Mouse (Mus musculus) heart, postnatal 0 days (tissue): ENCODE measurements around the gene Trank1. TPM values are rescaled to one million over a fixed set of nuclear protein-coding genes. Genes with fewer than 3 reads are reported as not detected.

Source experiments
- ATAC-seq: fragments of 200-750 bp; cut with Nextera tagmentation; 2 replicates; pipeline ENCODE4 v1.8.0; 2017; ENCODE audit warnings: low read depth, moderate number of reproducible peaks, moderate library complexity; ENCODE audit not compliant: insufficient read depth
- DNase-seq: peaks from one replicate; pipeline ENCODE4 v3.0.0-alpha.2; 2016; ENCODE audit warnings: low spot score
- H3K27ac ChIP-seq: fragments of 300-500 bp; sonication (generic); 2 replicates; pipeline ENCODE4 v1.5.1; 2014; ENCODE audit warnings: low read depth, mild to moderate bottlenecking
- H3K27me3 ChIP-seq: fragments of 300-500 bp; sonication (generic); 2 replicates; pipeline ENCODE4 v1.6.1; 2014; ENCODE audit warnings: low read length, mixed read lengths; ENCODE audit not compliant: control insufficient read depth, insufficient read depth
- H3K36me3 ChIP-seq: fragments of 300-500 bp; sonication (generic); replicated peaks from 2 replicates; pipeline ENCODE4 v1.6.1; 2014; ENCODE audit warnings: low read length, mixed read lengths; ENCODE audit not compliant: control insufficient read depth, insufficient read depth
- H3K4me1 ChIP-seq: fragments of 300-500 bp; sonication (generic); 2 replicates; pipeline ENCODE4 v1.6.1; 2014; ENCODE audit warnings: antibody characterized with exemption; ENCODE audit not compliant: control insufficient read depth, insufficient read depth
- H3K4me2 ChIP-seq: fragments of 300-500 bp; sonication (generic); 2 replicates; pipeline ENCODE4 v1.6.1; 2014; ENCODE audit warnings: low read depth, mild to moderate bottlenecking, low read length, moderate library complexity
- H3K4me3 ChIP-seq: fragments of 300-500 bp; sonication (generic); 2 replicates; pipeline ENCODE4 v1.5.1; 2014; ENCODE audit warnings: low read depth, low read length
- H3K9ac ChIP-seq: fragments of 300-500 bp; sonication (generic); replicated peaks from 2 replicates; pipeline ENCODE4 v1.6.1; 2014; ENCODE audit warnings: low read depth, low read length, mixed read lengths
- H3K9me3 ChIP-seq: fragments of 300-500 bp; sonication (generic); replicated peaks from 2 replicates; pipeline ENCODE4 v1.6.1; 2016; ENCODE audit warnings: low read length; ENCODE audit not compliant: control insufficient read depth
- CTCF ChIP-seq: IDR thresholded peaks from 2 replicates; pipeline ENCODE4 v1.5.1; 2016; ENCODE audit warnings: antibody characterized with exemption, control low read depth, low read depth
- EP300 ChIP-seq: IDR thresholded peaks from 2 replicates; pipeline ENCODE4 v1.6.1; 2016; ENCODE audit warnings: antibody characterized with exemption, low read depth
- WGBS: fragments of 180-500 bp; shearing (Covaris S2); extraction: QIAGEN DNeasy Blood & Tissue Kit; methylation state at CpG from one replicate; pipeline ENCODE4 v1.1.7; 2014; 5-methylcytosine and 5-hydroxymethylcytosine counted together
- polyA plus RNA-seq: library from polyadenylated mRNA; unstranded; fragments of >200 nt; fragmentation: Nextera tagmentation; extraction: Ambion mirVana; gene quantifications from 2 replicates; pipeline ENCODE4 v1.2.1, GENCODE M21; 2015
- total RNA-seq: library from RNA; depleted of rRNA; stranded (reverse); fragments of >200 nt; gene quantifications from 2 replicates; pipeline ENCODE4 v1.2.3, GENCODE M21; 2014; ENCODE audit warnings: low replicate concordance

The Trank1 gene
- total and polyA plus RNA-seq, 2 experiments from 2014 or later, result 0.04 TPM; not detected in 1

DNA sequence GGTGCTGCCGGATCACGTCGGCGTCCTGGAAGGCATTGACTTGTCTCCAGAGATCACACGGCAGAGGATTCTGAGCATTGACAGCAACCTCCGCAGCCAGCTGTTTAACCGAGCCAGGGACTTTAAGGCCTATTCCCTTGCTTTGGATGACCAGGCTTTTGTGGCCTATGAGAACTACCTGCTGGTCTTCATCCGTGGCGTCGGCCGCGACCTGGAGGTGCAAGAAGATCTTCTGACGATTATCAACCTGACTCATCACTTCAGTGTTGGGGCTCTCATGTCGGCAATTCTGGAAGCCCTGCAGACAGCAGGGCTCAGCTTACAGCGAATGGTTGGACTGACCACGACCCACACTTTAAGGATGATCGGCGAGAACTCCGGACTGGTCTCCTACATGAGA is 39.2 kb upstream of the Trank1 start:
- H3K27me3 ChIP-seq, result no peaks in the 10 kb centered on the region
- WGBS, result 4% methylated on average over 19 of the region's 19 CpGs
- no peaks in the 10 kb centered on the region for H3K9me3 ChIP-seq
- DNase-seq (peak; percentile 15), ATAC-seq (no peak)
- peak overlapping the region; percentile 89 for H3K9ac ChIP-seq
- H3K27ac ChIP-seq, result peak overlapping the region; percentile 96
- peaks cover 2% of the 10 kb centered on the region for H3K36me3 ChIP-seq
- H3K4me1 ChIP-seq, result peaks cover 34% of the 10 kb centered on the region
- peak overlapping the region; percentile 78 for H3K4me2 ChIP-seq
- TF ChIP-seq CTCF (no peak), EP300 (no peak)
- H3K4me3 ChIP-seq, result peak overlapping the region; percentile 87

DNA sequence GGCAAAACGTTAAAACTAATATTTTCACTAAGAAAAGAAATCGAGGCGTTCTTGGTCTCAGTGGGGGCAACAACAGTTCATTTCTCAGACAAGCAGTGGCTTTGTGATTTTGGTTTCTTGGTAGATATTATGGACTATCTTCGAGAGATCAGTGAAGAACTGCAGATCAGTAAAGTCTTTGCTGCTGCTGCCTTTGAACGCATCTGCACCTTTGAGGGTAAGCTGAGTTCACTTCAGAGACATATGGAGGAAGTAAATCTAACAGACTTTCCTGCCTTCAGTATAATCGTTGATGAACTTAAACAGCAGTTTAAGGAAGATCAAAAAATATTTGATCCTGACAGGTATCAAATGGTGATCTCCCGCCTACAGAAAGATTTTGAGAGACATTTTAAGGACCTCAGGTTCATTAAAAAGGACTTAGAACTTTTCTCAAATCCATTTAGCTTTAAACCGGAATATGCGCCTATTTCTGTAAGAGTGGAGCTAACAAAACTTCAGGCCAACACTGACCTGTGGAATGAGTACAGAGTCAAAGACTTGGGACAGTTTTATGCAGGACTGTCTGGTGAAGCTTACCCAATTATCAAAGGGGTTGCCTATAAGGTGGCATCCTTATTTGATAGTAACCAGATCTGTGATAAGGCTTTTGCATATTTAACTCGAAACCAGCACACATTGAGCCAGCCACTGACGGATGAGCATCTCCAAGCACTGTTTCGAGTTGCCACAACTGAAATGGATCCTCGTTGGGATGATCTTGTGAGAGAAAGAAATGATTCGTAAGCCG is 38.3 kb upstream of the Trank1 start:
- 39% methylated on average over 15 of the region's 15 CpGs for WGBS
- Histone ChIP-seq H3K27me3 (no peaks in the 10 kb centered on the region), H3K4me1 (peaks cover 34% of the 10 kb centered on the region), H3K4me2 (peak overlapping the region; percentile 78), H3K9me3 (no peaks in the 10 kb centered on the region), H3K4me3 (peak overlapping the region; percentile 87), H3K36me3 (peaks cover 7% of the 10 kb centered on the region), H3K9ac (peak overlapping the region; percentile 89), H3K27ac (peak overlapping the region; percentile 96)
- ATAC-seq (no peak), DNase-seq (no peak)
- TF ChIP-seq EP300 (no peak), CTCF (no peak)

DNA sequence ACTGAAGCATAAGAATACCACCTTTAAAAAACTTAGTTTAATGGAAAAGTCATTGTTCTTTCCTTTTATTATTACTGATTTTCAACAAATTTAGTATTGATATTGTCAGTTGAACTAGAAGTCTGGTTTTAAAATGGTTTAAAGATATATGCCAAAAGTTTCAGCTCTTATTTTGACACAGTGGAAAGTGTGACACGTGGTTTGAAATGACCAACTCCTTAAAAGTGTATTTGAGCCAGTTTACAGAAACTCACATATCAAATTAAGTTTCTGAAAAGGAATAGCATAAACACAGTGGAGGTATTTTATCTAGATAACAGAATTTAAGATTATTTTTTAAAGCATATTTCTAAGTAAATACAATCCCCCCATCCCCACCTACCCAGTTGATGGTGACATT is 37.6 kb upstream of the Trank1 start:
- H3K9me3 ChIP-seq, result no peaks in the 10 kb centered on the region
- H3K9ac ChIP-seq, result no peak overlapping the region; the same call in 1 of the 2 replicates
- H3K4me2 ChIP-seq, result peak overlapping the region; percentile 78
- TF ChIP-seq EP300 (no peak), CTCF (no peak)
- peaks cover 34% of the 10 kb centered on the region for H3K4me1 ChIP-seq
- ATAC-seq (no peak), DNase-seq (no peak)
- WGBS, result 41% methylated on average over 1 of the region's 1 CpGs
- peaks cover 14% of the 10 kb centered on the region for H3K36me3 ChIP-seq
- peak overlapping the region; percentile 87 for H3K4me3 ChIP-seq
- H3K27ac ChIP-seq, result no peak overlapping the region
- H3K27me3 ChIP-seq, result no peaks in the 10 kb centered on the region

DNA sequence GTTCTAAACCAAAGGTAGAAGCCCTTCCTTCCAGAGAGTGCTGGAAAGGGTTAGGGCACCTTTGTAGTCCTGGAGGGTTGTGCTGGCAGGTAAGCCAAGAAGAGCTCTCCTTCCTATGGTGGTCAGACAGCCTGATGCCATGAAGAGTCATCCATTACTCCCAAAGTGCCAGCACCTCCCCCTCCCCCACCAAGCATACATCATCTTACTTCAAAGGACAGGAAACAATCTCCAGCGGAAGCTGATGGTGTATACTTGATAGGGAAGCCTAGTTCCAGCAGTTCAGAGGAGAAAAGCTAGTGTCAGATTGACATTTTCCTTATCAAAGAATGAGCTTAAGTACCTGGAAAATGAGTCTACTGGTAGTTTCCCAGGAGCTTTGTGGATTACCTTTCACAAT is 36.4 kb upstream of the Trank1 start:
- DNase-seq (no peak), ATAC-seq (no peak)
- TF ChIP-seq EP300 (no peak), CTCF (no peak)
- 7% methylated on average over 1 of the region's 1 CpGs for WGBS
- H3K9ac ChIP-seq, result 0 out of 2 replicates have a peak overlapping the region, but pooled peaks have one; percentile 33
- peak overlapping the region; percentile 78 for H3K4me2 ChIP-seq
- peaks cover 23% of the 10 kb centered on the region for H3K36me3 ChIP-seq
- H3K9me3 ChIP-seq, result no peaks in the 10 kb centered on the region
- H3K27me3 ChIP-seq, result no peaks in the 10 kb centered on the region
- H3K27ac ChIP-seq, result no peak overlapping the region
- H3K4me3 ChIP-seq, result peak overlapping the region; percentile 87
- H3K4me1 ChIP-seq, result peaks cover 34% of the 10 kb centered on the region

DNA sequence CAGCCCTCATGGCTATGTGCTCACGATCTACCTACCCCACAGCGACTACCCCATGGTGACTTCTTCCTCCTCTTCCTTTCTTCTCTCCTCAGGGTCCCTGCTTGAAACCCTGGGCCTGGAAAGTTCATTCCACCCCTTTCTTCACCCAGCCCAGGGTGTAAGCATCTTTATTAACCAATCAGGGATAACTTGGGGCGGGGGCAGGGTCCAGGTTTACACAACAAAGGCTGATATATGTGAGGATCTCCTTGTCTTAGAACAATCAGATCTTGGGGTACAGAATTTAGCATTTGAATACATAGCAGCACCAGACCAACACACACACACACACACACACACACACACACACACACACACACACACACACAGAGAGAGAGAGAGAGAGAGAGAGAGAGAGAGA is 26.5 kb upstream of the Trank1 start:
- no peak for TF ChIP-seq CTCF
- TF ChIP-seq EP300, result no peak
- ATAC-seq, result no peak
- Histone ChIP-seq H3K27ac (no peak overlapping the region), H3K27me3 (no peaks in the 10 kb centered on the region), H3K4me2 (no peak overlapping the region), H3K36me3 (no peaks in the 10 kb centered on the region), H3K9me3 (no peaks in the 10 kb centered on the region), H3K9ac (no peak overlapping the region), H3K4me1 (peaks cover 11% of the 10 kb centered on the region), H3K4me3 (no peak overlapping the region)
- WGBS, result 74% methylated on average over 3 of the region's 3 CpGs
- no peak for DNase-seq
